Mouse (Mus musculus) stomach, embryonic 16.5 days (tissue): Measurements from ENCODE around the gene Tada2b. TPM values are rescaled to one million over a fixed set of nuclear protein-coding genes. Genes with fewer than 3 reads are reported as not detected.

ENCODE experiments used
- ATAC-seq: fragments of 200-750 bp; cut with Nextera tagmentation; 2 replicates; pipeline ENCODE4 v1.8.0; 2017; ENCODE audit warnings: moderate number of reproducible peaks, moderate TSS enrichment; ENCODE audit not compliant: insufficient read depth, low FRiP score
- H3K27ac ChIP-seq: fragments of 300-500 bp; sonication (generic); 2 replicates; pipeline ENCODE4 v1.5.1; 2014; ENCODE audit warnings: low read length
- H3K27me3 ChIP-seq: fragments of 300-500 bp; sonication (generic); 2 replicates; pipeline ENCODE4 v1.6.1; 2014; ENCODE audit warnings: low read length, control low read depth, mixed read lengths; ENCODE audit not compliant: control insufficient read depth, insufficient read depth
- H3K36me3 ChIP-seq: fragments of 300-500 bp; sonication (generic); 2 replicates; pipeline ENCODE4 v1.6.1; 2014; ENCODE audit warnings: low read length; ENCODE audit not compliant: control insufficient read depth, insufficient read depth
- H3K4me1 ChIP-seq: fragments of 300-500 bp; sonication (generic); 2 replicates; pipeline ENCODE4 v1.6.1; 2014; ENCODE audit warnings: low read length, control low read depth, mixed read lengths; ENCODE audit not compliant: control insufficient read depth, insufficient read depth
- H3K4me2 ChIP-seq: fragments of 300-500 bp; sonication (generic); 2 replicates; pipeline ENCODE4 v1.6.1; 2014; ENCODE audit warnings: low read depth, low read length, mixed read lengths
- H3K4me3 ChIP-seq: fragments of 300-500 bp; sonication (generic); replicated peaks from 2 replicates; pipeline ENCODE4 v1.5.1; 2014; ENCODE audit warnings: mild to moderate bottlenecking, low read length
- H3K9ac ChIP-seq: fragments of 300-500 bp; sonication (generic); 2 replicates; pipeline ENCODE4 v1.6.1; 2014; ENCODE audit warnings: low read length
- H3K9me3 ChIP-seq: fragments of 300-500 bp; sonication (generic); replicated peaks from 2 replicates; pipeline ENCODE4 v1.6.1; 2016; ENCODE audit warnings: low read length, control low read depth; ENCODE audit not compliant: control insufficient read depth
- WGBS: fragments of 180-500 bp; shearing (Covaris S2); extraction: QIAGEN DNeasy Blood & Tissue Kit; methylation state at CpG from one replicate; pipeline ENCODE4 v1.1.7; 2014; 5-methylcytosine and 5-hydroxymethylcytosine counted together
- polyA plus RNA-seq: library from polyadenylated mRNA; unstranded; fragments of >200 nt; fragmentation: Nextera tagmentation; extraction: Ambion mirVana; gene quantifications from 2 replicates; pipeline ENCODE4 v1.2.1, GENCODE M21; 2015

The Tada2b gene
- polyA plus RNA-seq, 1 experiment from 2014 or later: 2.0 TPM

- Histone ChIP-seq H3K4me2 (no peak overlapping the region), H3K27ac (no peak overlapping the region), H3K9me3 (no peaks in the 10 kb centered on the region), H3K4me3 (no peak overlapping the region), H3K36me3 (no peaks in the 10 kb centered on the region), H3K27me3 (no peaks in the 10 kb centered on the region), H3K9ac (no peak overlapping the region), H3K4me1 (no peaks in the 10 kb centered on the region)
- WGBS: 66% methylated on average over 4 of the region's 4 CpGs
- no peak for ATAC-seq
Observed at GRCm38 (mm10) chr5:36457706-36458105, 26.4 kb downstream of the Tada2b start.

- no peak for ATAC-seq
Observed at GRCm38 (mm10) chr5:36452821-36453220, 31.3 kb downstream of the Tada2b start.

GRCm38 (mm10) chr5:36451872-36452389 lies 32.2 kb downstream of the Tada2b start:
- H3K36me3 ChIP-seq: no peaks in the 10 kb centered on the region
- no peaks in the 10 kb centered on the region for H3K27me3 ChIP-seq
- no peak overlapping the region for H3K9ac ChIP-seq
- H3K4me2 ChIP-seq: no peak overlapping the region
- H3K4me3 ChIP-seq: no peak overlapping the region
- no peak for ATAC-seq
- no peaks in the 10 kb centered on the region for H3K9me3 ChIP-seq
- no peak overlapping the region for H3K27ac ChIP-seq
- H3K4me1 ChIP-seq: no peaks in the 10 kb centered on the region
- 75% methylated on average over 10 of the region's 10 CpGs for WGBS

More at GRCm38 (mm10) chr5:36452821-36453220, 31.3 kb downstream of the Tada2b start:
- Histone ChIP-seq H3K36me3 (no peaks in the 10 kb centered on the region), H3K27me3 (no peaks in the 10 kb centered on the region), H3K9ac (no peak overlapping the region), H3K4me2 (no peak overlapping the region), H3K27ac (no peak overlapping the region), H3K9me3 (no peaks in the 10 kb centered on the region), H3K4me3 (no peak overlapping the region), H3K4me1 (no peaks in the 10 kb centered on the region)
- WGBS: 83% methylated on average over 6 of the region's 6 CpGs

GRCm38 (mm10) chr5:36451119-36451518 lies 33.0 kb downstream of the Tada2b start:
- H3K4me3 ChIP-seq: no peak overlapping the region
- 20% methylated on average over 8 of the region's 10 CpGs for WGBS
- H3K36me3 ChIP-seq: no peaks in the 10 kb centered on the region
- H3K4me1 ChIP-seq: no peaks in the 10 kb centered on the region
- no peak for ATAC-seq
- no peak overlapping the region for H3K9ac ChIP-seq
- no peaks in the 10 kb centered on the region for H3K27me3 ChIP-seq
- H3K27ac ChIP-seq: no peak overlapping the region
- H3K4me2 ChIP-seq: no peak overlapping the region
- no peaks in the 10 kb centered on the region for H3K9me3 ChIP-seq

GRCm38 (mm10) chr5:36449710-36450358 lies 34.3 kb downstream of the Tada2b start:
- no peaks in the 10 kb centered on the region for H3K9me3 ChIP-seq
- no peak overlapping the region for H3K9ac ChIP-seq
- ATAC-seq: peak; percentile 28; the same call in 1 of the 2 replicates
- no peaks in the 10 kb centered on the region for H3K27me3 ChIP-seq
- no peak overlapping the region for H3K4me2 ChIP-seq
- WGBS: 53% methylated on average over 6 of the region's 6 CpGs
- H3K4me3 ChIP-seq: no peak overlapping the region
- H3K4me1 ChIP-seq: no peaks in the 10 kb centered on the region
- no peaks in the 10 kb centered on the region for H3K36me3 ChIP-seq
- no peak overlapping the region for H3K27ac ChIP-seq

GRCm38 (mm10) chr5:36447872-36448271 lies 36.2 kb downstream of the Tada2b start:
- Histone ChIP-seq H3K27me3 (no peaks in the 10 kb centered on the region), H3K4me2 (no peak overlapping the region), H3K9me3 (no peaks in the 10 kb centered on the region), H3K9ac (no peak overlapping the region), H3K36me3 (no peaks in the 10 kb centered on the region), H3K27ac (no peak overlapping the region), H3K4me3 (no peak overlapping the region), H3K4me1 (no peaks in the 10 kb centered on the region)
- no peak for ATAC-seq
- WGBS: 91% methylated on average over 12 of the region's 12 CpGs

GRCm38 (mm10) chr5:36446166-36446890 lies 37.8 kb downstream of the Tada2b start:
- ATAC-seq: no peak
- Histone ChIP-seq H3K36me3 (no peaks in the 10 kb centered on the region), H3K27me3 (no peaks in the 10 kb centered on the region), H3K9ac (no peak overlapping the region), H3K4me2 (no peak overlapping the region), H3K4me3 (no peak overlapping the region), H3K9me3 (no peaks in the 10 kb centered on the region), H3K4me1 (no peaks in the 10 kb centered on the region), H3K27ac (no peak overlapping the region)
- WGBS: 36% methylated on average over 9 of the region's 9 CpGs

GRCm38 (mm10) chr5:36445028-36445427 lies 39.1 kb downstream of the Tada2b start:
- no peak overlapping the region for H3K27ac ChIP-seq
- no peak for ATAC-seq
- no peaks in the 10 kb centered on the region for H3K9me3 ChIP-seq
- H3K4me1 ChIP-seq: no peaks in the 10 kb centered on the region
- H3K4me3 ChIP-seq: no peak overlapping the region
- H3K4me2 ChIP-seq: no peak overlapping the region
- H3K27me3 ChIP-seq: no peaks in the 10 kb centered on the region
- 29% methylated on average over 8 of the region's 8 CpGs for WGBS
- H3K9ac ChIP-seq: no peak overlapping the region
- no peaks in the 10 kb centered on the region for H3K36me3 ChIP-seq

GRCm38 (mm10) chr5:36444611-36445010 lies 39.5 kb downstream of the Tada2b start:
- no peaks in the 10 kb centered on the region for H3K9me3 ChIP-seq
- no peak overlapping the region for H3K9ac ChIP-seq
- H3K27me3 ChIP-seq: no peaks in the 10 kb centered on the region
- no peak overlapping the region for H3K4me3 ChIP-seq
- H3K36me3 ChIP-seq: no peaks in the 10 kb centered on the region
- no peak overlapping the region for H3K27ac ChIP-seq
- WGBS: 56% methylated on average over 4 of the region's 4 CpGs
- no peaks in the 10 kb centered on the region for H3K4me1 ChIP-seq
- ATAC-seq: no peak
- H3K4me2 ChIP-seq: no peak overlapping the region
